Mouse (Mus musculus): ENCODE data around the gene Notch2. TPM values are rescaled to one million over a fixed set of nuclear protein-coding genes. Genes with fewer than 3 reads are reported as not detected.
"Not testable (repeated sequence)": the region's sequence is repeated elsewhere in the genome, so short reads cannot be mapped to it uniquely, and the experiment has no call there.

The Notch2 gene
- polyA plus RNA-seq, 1 experiment from 2014 or later: 31.1 TPM

GRCm38 (mm10) chr3:98045465-98046148 lies 32.3 kb downstream of the Notch2 start:
- Histone ChIP-seq H3K36me3 (ENCODE audit: insufficient read depth, low read length) (no peaks in the 10 kb centered on the region), H3K4me2 (replicated peaks; ENCODE audit: low read depth, low read length) (no peak overlapping the region; the same call in 1 of the 2 replicates), H3K27me3 (ENCODE audit: insufficient read depth, low read length) (no peaks in the 10 kb centered on the region), H3K4me3 (ENCODE audit: low read length) (no peak overlapping the region), H3K9ac (replicated peaks; ENCODE audit: low read length) (no peak overlapping the region; the same call in 1 of the 2 replicates), H3K9me3 (ENCODE audit: low read length) (no peaks in the 10 kb centered on the region), H3K27ac (ENCODE audit: low read length) (peak overlapping the region; percentile 90), H3K4me1 (ENCODE audit: insufficient read depth, low read length) (peaks cover 84% of the 10 kb centered on the region)
- WGBS: 50% methylated on average over 8 of the region's 8 CpGs
- ATAC-seq (ENCODE audit: low FRiP score, low TSS enrichment): peak; percentile 28

- Histone ChIP-seq H3K4me3 (ENCODE audit: low read length) (no peak overlapping the region), H3K27me3 (ENCODE audit: insufficient read depth, low read length) (no peaks in the 10 kb centered on the region), H3K27ac (ENCODE audit: low read length) (peak overlapping the region; percentile 87), H3K4me2 (replicated peaks; ENCODE audit: low read depth, low read length) (no peak overlapping the region), H3K4me1 (ENCODE audit: insufficient read depth, low read length) (peaks cover 84% of the 10 kb centered on the region), H3K9ac (replicated peaks; ENCODE audit: low read length) (no peak overlapping the region), H3K9me3 (ENCODE audit: low read length) (no peaks in the 10 kb centered on the region), H3K36me3 (ENCODE audit: insufficient read depth, low read length) (no peaks in the 10 kb centered on the region)
- ATAC-seq (ENCODE audit: low FRiP score, low TSS enrichment): 0 out of 2 replicates have a peak, but pooled peaks have one; percentile 35
- WGBS: 26% methylated on average over 8 of the region's 8 CpGs
Observed at GRCm38 (mm10) chr3:98046305-98046704, 33.0 kb downstream of the Notch2 start.

GRCm38 (mm10) chr3:98049671-98050070 lies 36.3 kb downstream of the Notch2 start:
- 83% methylated on average over 1 of the region's 1 CpGs for WGBS

GRCm38 (mm10) chr3:98050086-98050485 lies 36.8 kb downstream of the Notch2 start:
- not testable (repeated sequence) for H3K36me3 ChIP-seq (ENCODE audit: insufficient read depth, low read length); H3K9ac ChIP-seq (replicated peaks; ENCODE audit: low read length); H3K27me3 ChIP-seq (ENCODE audit: insufficient read depth, low read length); H3K4me2 ChIP-seq (replicated peaks; ENCODE audit: low read depth, low read length); H3K4me3 ChIP-seq (ENCODE audit: low read length); ATAC-seq (ENCODE audit: low FRiP score, low TSS enrichment); H3K9me3 ChIP-seq (ENCODE audit: low read length)
- H3K4me1 ChIP-seq (ENCODE audit: insufficient read depth, low read length): peaks cover 83% of the 10 kb centered on the region
- H3K27ac ChIP-seq (ENCODE audit: low read length): peak overlapping the region; percentile 36; the same call in 1 of the 2 replicates
- 78% methylated on average over 7 of the region's 7 CpGs for WGBS

More at GRCm38 (mm10) chr3:98049671-98050070, 36.3 kb downstream of the Notch2 start:
- Histone ChIP-seq H3K4me3 (ENCODE audit: low read length) (no peak overlapping the region), H3K36me3 (ENCODE audit: insufficient read depth, low read length) (no peaks in the 10 kb centered on the region), H3K27ac (ENCODE audit: low read length) (no peak overlapping the region), H3K4me2 (replicated peaks; ENCODE audit: low read depth, low read length) (no peak overlapping the region), H3K9me3 (ENCODE audit: low read length) (no peaks in the 10 kb centered on the region), H3K4me1 (ENCODE audit: insufficient read depth, low read length) (peaks cover 82% of the 10 kb centered on the region), H3K9ac (replicated peaks; ENCODE audit: low read length) (no peak overlapping the region), H3K27me3 (ENCODE audit: insufficient read depth, low read length) (no peaks in the 10 kb centered on the region)
- ATAC-seq (ENCODE audit: low FRiP score, low TSS enrichment): no peak

GRCm38 (mm10) chr3:98050492-98051406 lies 37.4 kb downstream of the Notch2 start:
- Histone ChIP-seq H3K9ac (replicated peaks; ENCODE audit: low read length) (no peak overlapping the region), H3K4me1 (ENCODE audit: insufficient read depth, low read length) (peaks cover 78% of the 10 kb centered on the region), H3K4me3 (ENCODE audit: low read length) (no peak overlapping the region), H3K27ac (ENCODE audit: low read length) (peak overlapping the region; percentile 80), H3K9me3 (ENCODE audit: low read length) (no peaks in the 10 kb centered on the region), H3K4me2 (replicated peaks; ENCODE audit: low read depth, low read length) (no peak overlapping the region), H3K27me3 (ENCODE audit: insufficient read depth, low read length) (no peaks in the 10 kb centered on the region), H3K36me3 (ENCODE audit: insufficient read depth, low read length) (no peaks in the 10 kb centered on the region)
- ATAC-seq (ENCODE audit: low FRiP score, low TSS enrichment): no peak; the same call in 1 of the 2 replicates
- WGBS: 48% methylated on average over 14 of the region's 14 CpGs

GRCm38 (mm10) chr3:98051407-98051968 lies 38.2 kb downstream of the Notch2 start:
- H3K27me3 ChIP-seq (ENCODE audit: insufficient read depth, low read length): no peaks in the 10 kb centered on the region
- H3K36me3 ChIP-seq (ENCODE audit: insufficient read depth, low read length): peaks cover 4% of the 10 kb centered on the region; the same call in 1 of the 2 replicates
- H3K4me3 ChIP-seq (ENCODE audit: low read length): no peak overlapping the region
- H3K9ac ChIP-seq (replicated peaks; ENCODE audit: low read length): no peak overlapping the region
- peak overlapping the region; percentile 21; the same call in 1 of the 2 replicates for H3K4me2 ChIP-seq (replicated peaks; ENCODE audit: low read depth, low read length)
- no peaks in the 10 kb centered on the region for H3K9me3 ChIP-seq (ENCODE audit: low read length)
- H3K27ac ChIP-seq (ENCODE audit: low read length): peak overlapping the region; percentile 80
- peak; percentile 50 for ATAC-seq (ENCODE audit: low FRiP score, low TSS enrichment)
- peaks cover 77% of the 10 kb centered on the region for H3K4me1 ChIP-seq (ENCODE audit: insufficient read depth, low read length)
- WGBS: 23% methylated on average over 16 of the region's 16 CpGs

GRCm38 (mm10) chr3:98052507-98053430 lies 39.4 kb downstream of the Notch2 start:
- Histone ChIP-seq H3K27me3 (ENCODE audit: insufficient read depth, low read length) (no peaks in the 10 kb centered on the region), H3K9ac (replicated peaks; ENCODE audit: low read length) (peak overlapping the region; percentile 24; the same call in 1 of the 2 replicates), H3K9me3 (ENCODE audit: low read length) (no peaks in the 10 kb centered on the region), H3K36me3 (ENCODE audit: insufficient read depth, low read length) (peaks cover 4% of the 10 kb centered on the region; the same call in 1 of the 2 replicates), H3K4me2 (replicated peaks; ENCODE audit: low read depth, low read length) (0 out of 2 replicates have a peak overlapping the region, but pooled peaks have one; percentile 13), H3K4me3 (ENCODE audit: low read length) (no peak overlapping the region), H3K4me1 (ENCODE audit: insufficient read depth, low read length) (peaks cover 74% of the 10 kb centered on the region), H3K27ac (ENCODE audit: low read length) (peak overlapping the region; percentile 80)
- ATAC-seq (ENCODE audit: low FRiP score, low TSS enrichment): peak; percentile 30; the same call in 1 of the 2 replicates
- 64% methylated on average over 16 of the region's 16 CpGs for WGBS

GRCm38 (mm10) chr3:98053817-98054216 lies 40.5 kb downstream of the Notch2 start:
- Histone ChIP-seq H3K36me3 (ENCODE audit: insufficient read depth, low read length) (peaks cover 4% of the 10 kb centered on the region; the same call in 1 of the 2 replicates), H3K27me3 (ENCODE audit: insufficient read depth, low read length) (no peaks in the 10 kb centered on the region), H3K27ac (ENCODE audit: low read length) (peak overlapping the region; percentile 80), H3K4me2 (replicated peaks; ENCODE audit: low read depth, low read length) (no peak overlapping the region), H3K9me3 (ENCODE audit: low read length) (no peaks in the 10 kb centered on the region), H3K9ac (replicated peaks; ENCODE audit: low read length) (no peak overlapping the region), H3K4me3 (ENCODE audit: low read length) (no peak overlapping the region), H3K4me1 (ENCODE audit: insufficient read depth, low read length) (peaks cover 74% of the 10 kb centered on the region)
- ATAC-seq (ENCODE audit: low FRiP score, low TSS enrichment): no peak
- WGBS: 42% methylated on average over 1 of the region's 1 CpGs

All from kidney, embryonic 16.5 days (tissue).